Mouse (Mus musculus) retina, adult 2 months (tissue): ENCODE results near the gene Gpn3.
"Not testable (repeated sequence)": the region's sequence is repeated elsewhere in the genome, so short reads cannot be mapped to it uniquely, and the experiment has no call there.

Experiments
- DNase-seq: peaks from one replicate; pipeline ENCODE4 v3.0.0-alpha.2; 2012; ENCODE audit warnings: low read depth, low spot score

The Gpn3 gene

DNA sequence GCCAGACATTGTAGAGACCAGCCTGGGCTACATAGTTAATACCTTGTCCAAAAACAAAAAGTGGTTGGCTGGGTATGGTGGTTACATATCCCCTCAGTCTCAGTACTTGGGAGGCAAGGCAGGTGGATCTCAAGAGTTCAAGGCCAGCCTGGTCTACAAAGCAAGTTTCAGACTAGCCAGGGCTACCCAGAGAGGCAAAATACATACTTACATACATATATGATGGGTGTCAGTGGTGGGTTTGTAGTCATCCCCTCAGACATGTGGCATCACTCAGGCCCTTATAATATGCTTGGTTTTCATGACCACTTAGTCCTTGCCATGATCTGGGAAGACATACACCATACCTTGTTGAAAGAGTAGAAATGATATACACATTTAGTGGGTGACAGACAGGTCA lies 19.0 kb downstream of the Gpn3 start:
- DNase-seq = no peak

- DNase-seq = no peak
Measured at GRCm38 (mm10) chr5:122391178-122391785, 19.6 kb downstream of the Gpn3 start.

GRCm38 (mm10) chr5:122391786-122392180 lies 20.1 kb downstream of the Gpn3 start, which contains the start of gene Arpc3:
TSS of gene Arpc3 (plus strand) at chr5:122391878.
- peak; percentile 74 for DNase-seq

- no peak for DNase-seq
Measured at GRCm38 (mm10) chr5:122392227-122393004, 20.7 kb downstream of the Gpn3 start.

DNA sequence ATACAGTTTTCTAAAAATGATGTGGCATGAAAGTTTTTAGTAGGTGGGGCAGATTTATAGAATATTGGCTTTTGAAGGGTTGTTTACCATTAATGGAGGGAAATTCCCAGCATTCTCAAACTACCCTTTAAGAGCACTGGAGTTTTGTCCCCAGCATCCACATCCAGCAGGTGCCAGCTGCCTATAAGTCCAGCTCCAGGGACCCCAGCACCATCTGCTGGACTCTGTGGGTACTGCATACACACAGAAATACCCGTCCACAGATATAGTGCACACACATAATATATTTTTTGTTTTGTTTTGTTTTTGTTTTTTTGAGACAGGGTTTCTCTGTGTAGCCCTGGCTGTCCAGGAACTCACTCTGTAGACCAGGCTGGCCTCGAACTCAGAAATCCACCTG lies 22.2 kb downstream of the Gpn3 start:
- DNase-seq = peak; percentile 42

GRCm38 (mm10) chr5:122396791-122397190 lies 25.1 kb downstream of the Gpn3 start:
- no peak for DNase-seq

DNA sequence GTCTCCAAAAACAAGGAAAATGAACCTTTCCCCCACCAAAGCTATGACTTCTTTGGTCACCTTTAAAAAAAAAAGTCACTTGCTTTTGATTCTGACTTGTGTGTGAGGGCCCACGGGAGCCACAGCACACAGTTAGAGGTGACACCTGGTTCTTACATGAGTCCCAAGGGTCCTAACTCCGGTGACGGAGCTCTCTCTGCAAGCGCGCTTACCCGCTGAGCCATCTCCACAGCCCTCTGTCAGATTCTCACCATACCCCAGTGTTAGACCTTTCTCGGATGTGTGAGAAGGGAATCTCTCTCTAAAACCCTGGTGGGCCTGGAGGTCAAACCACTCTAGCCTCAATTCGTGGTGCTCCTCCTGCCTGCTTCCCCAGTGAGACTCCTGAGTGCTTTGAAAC lies 25.8 kb downstream of the Gpn3 start:
- no peak for DNase-seq

DNA sequence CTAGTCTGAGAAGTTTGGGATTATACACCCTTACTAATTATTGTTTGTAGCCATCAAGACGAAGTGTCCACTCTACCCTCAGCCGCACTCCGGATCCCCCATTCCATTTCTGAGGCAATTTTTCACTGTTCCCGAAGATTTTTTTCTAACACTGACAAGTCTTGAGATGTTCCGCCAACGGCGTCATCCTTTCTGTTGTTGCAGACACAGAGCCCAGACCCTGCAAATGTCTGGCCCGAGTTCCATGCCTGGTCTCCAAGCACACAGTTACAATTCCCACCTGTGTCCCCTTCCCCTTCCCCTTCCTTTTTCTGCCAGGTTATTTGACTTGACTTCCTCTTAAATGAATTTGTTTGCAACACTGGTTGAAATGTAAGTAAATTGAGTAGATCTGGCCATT lies 28.2 kb downstream of the Gpn3 start:
- DNase-seq = no peak

DNA sequence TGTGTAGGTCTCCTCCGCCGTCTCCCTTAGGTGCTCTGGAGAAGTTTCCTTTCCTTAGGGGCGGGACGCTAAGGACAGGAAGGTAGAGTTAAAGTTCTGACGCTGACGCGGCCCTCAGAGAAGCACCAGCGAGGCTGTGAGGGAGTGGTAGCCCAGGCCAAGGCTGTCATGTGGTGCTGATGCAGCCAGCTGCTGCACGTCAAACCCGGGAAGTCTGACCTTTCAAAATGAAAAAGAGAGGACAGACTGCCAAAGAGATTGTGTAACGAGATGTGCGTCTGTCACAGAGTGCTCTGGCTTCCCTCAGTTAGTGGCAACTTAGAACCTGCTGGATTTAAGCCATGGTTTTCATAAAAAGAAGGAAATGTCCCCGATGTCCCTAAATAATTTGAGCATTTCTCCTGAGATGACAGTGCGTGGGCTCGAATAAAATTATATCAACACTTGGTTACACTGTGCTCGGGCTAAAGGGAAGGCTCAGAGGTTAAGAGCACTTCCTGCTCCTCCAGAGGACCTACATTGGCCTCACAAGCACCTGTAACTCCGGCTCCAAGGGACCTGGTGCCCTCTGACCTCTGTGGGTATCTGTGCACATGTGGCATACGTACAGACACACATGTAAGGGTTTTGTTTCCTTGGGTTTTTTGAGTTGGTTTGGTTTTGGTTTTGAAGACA lies 29.1 kb downstream of the Gpn3 start:
- DNase-seq = no peak

- no peak for DNase-seq
Measured at GRCm38 (mm10) chr5:122401303-122401640, 29.6 kb downstream of the Gpn3 start.

DNA sequence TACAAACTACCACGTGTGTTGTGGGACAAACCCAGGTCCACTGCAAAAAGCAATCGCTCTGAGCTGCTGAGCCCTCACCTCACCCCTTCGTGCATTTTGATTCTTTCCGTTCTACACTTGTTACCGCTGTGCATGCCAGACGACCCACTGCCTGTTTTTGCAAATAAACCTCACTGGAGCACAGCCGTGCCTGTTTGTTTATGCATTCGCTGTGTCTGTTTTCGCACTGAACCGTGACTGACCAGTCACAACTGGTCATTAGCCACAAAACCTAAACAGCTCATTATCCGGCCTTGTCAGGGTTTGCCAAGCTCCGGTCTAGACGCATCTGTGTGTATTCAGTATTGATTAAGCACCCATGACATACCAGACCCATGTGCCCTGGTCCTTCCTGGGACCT lies 30.5 kb downstream of the Gpn3 start:
- DNase-seq = no peak

GRCm38 (mm10) chr5:122402772-122403171 lies 31.1 kb downstream of the Gpn3 start:
- DNase-seq = no peak

DNA sequence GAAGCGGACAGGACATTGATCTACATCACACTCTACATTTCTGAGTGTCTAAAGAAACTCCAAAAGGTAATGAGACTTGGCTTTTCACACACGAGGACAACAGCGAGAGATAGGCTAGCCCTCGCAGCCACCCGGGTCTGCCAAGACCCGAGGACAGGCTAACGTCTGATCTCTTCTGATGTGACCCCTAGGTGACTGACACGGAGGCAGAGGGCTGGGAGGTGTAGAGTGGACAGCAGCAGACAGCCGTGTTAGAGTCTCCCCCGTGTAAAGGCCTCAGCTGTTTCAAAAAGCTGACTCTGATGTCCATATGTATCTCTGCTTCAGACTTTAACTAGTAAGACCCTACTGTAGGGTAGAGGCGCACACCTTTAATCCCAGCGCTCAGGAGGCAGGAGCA lies 31.7 kb downstream of the Gpn3 start:
- DNase-seq = no peak

GRCm38 (mm10) chr5:122405537-122405936 lies 33.9 kb downstream of the Gpn3 start:
- DNase-seq = no peak

DNA sequence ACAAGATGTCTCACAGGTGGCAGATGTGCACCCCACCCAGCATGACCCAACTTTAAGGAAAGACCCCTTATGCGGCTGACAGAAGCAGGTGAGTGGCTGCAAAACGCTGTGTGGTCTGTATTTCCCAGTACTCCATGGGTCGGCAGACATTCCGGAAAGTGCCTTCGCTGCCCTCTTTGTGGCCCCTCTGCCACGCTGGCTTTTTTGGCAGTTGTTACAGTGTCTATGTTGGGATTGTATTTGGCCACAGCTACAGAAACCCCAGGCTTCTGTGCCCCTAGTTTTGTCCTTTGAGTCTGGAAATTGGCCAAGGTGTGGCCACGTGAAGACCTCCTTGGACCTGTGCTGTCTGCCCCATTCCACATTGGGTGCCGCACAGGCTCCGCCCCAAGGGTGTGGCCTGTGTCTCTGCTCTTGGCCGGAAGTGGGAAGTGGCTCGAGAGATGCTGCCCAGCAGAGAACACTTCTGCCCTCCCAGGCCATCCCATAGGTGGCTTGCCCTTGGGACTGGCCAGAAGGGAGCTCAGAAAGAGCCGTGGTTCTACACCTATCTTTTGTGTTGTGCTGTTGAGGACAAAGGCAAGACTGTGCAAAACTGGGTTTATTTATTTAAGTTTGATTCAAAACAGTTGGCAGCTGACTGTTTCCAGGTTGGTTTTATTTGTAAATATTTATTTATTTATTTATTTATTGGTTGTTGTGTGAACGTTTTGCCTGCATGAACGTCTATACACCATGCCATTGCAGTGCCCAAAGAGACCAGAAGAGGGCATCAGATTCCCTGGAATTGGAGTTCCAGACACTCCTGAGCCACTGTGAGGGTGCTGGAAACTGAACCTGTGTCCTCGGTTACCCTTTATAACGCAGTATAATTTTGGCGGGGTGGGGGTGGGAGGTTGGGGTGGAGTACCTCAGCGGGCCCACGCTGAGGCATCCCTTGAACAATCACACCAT lies 38.3 kb downstream of the Gpn3 start:
- DNase-seq = no peak

DNA sequence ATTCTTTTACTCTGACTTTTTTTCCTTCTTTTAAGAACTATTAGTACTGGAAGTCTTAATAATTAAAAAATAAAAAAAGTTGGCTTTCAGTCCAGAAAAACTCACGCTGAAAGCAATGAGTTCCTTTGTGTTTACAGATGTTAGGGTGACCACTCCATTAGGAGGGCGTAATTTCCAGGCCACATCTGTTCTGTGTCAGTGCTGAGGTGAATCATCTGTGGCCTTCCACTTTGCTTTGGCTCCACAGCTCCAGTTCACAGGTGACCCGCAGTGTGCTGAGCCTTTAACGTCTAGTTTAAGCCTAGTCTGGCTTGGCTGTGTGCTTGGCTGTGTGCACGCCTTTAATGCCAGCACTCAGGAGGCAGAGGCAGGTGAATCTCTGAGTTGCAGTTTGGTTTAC lies 40.2 kb downstream of the Gpn3 start:
- no peak for DNase-seq

GRCm38 (mm10) chr5:122412826-122413225 lies 41.1 kb downstream of the Gpn3 start:
- no peak for DNase-seq

GRCm38 (mm10) chr5:122414351-122414750 lies 42.7 kb downstream of the Gpn3 start:
- no peak for DNase-seq

DNA sequence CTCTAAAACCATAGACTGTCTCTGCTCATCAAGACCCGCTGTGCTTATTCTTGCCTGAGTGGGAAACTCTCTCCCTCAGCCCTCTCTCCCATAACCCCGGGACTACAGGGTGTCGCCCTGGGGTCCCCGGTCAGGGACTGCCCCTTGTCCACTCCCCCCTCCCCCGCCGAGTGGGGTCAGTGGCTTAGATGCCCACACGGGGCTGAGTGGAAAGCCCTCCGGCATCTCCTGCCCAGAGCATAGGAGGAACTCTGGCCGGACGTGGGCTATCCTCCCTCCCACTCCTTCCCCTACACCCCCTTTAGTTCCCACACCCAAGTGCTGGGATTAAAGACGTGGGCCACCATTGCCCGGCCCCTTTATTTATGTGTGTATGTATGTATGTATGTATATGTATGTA lies 43.8 kb downstream of the Gpn3 start:
- DNase-seq = no peak

- DNase-seq = not testable (repeated sequence)
Measured at GRCm38 (mm10) chr5:122420676-122421075, 49.0 kb downstream of the Gpn3 start.

- peak; percentile 9 for DNase-seq
Measured at GRCm38 (mm10) chr5:122421271-122422068, 49.8 kb downstream of the Gpn3 start, which contains the start of gene Anapc7. TSS of gene Anapc7 (plus strand) at chr5:122421693.
